Mouse (Mus musculus) adipocyte (in vitro differentiated cells): Measurements from ENCODE around the gene Lrrc58.

Experiments
- DNase-seq: peaks from one replicate; pipeline ENCODE4 v3.0.0-alpha.2; 2016; ENCODE audit warnings: low spot score

The Lrrc58 gene

DNA sequence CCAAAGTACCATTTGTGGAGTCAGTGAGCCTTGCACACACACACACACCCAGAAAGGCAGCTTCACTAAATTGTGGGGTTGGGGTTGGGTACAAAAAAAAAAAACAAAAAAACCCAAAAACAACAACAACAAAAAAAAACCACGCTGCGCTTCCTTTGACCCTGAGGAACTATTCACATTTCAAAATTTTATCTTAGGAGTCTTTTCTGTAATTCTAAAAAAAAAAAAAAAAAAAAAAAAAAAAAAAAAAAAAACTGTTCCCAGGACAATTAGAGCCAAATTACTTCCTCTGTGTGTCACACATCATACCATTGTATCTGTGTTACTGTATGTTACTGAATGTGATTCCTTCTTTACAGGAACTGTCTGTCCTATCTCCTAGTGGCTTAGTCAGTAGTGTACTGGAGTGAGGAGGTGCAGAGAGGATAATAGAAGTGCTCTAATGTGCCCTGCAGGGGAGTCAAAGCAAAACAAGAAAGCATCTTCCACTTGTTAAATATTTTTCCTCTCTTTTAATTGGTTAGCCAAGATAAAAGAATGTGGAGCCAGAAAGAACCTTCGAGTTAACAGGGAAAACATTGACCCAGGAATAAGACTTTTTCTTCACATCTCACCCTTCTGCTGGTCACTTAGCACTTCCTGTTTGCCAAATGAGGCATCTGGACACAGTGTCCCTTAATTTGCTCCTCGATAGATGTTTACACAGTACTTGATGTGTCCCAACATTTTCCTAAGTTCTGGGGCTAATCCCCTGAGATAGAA lies 1.5 kb downstream of the Lrrc58 start:
- DNase-seq = peak; percentile 80

DNA sequence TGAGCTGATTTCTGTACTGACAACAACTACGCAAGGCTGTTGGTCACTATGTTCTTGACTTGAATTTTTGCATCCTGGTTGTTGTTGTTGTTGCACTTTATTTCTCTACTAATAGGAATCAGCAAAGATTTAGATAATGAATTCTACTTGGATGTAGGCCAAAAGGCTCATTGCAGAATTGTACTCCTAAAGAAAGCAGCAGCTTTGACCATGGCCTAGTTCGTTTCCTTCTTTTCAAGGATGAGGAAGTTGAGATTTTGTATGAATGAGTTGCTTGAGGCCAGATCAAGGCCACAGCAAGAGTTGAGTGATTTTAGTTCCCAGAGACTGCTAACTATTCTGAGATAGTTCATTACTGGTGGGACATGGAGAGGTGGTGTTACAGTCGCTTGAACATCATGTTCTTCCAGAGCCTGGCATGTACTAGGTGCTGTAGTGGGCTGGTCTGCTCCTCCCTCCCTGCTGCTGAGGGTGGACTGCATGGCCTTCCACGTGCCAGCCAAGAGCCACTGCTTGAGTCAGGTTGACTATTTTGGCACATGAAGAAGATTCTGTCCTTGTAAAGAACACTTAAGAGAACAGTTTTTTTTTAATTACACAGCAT lies 3.0 kb downstream of the Lrrc58 start:
- DNase-seq = peak; percentile 55

DNA sequence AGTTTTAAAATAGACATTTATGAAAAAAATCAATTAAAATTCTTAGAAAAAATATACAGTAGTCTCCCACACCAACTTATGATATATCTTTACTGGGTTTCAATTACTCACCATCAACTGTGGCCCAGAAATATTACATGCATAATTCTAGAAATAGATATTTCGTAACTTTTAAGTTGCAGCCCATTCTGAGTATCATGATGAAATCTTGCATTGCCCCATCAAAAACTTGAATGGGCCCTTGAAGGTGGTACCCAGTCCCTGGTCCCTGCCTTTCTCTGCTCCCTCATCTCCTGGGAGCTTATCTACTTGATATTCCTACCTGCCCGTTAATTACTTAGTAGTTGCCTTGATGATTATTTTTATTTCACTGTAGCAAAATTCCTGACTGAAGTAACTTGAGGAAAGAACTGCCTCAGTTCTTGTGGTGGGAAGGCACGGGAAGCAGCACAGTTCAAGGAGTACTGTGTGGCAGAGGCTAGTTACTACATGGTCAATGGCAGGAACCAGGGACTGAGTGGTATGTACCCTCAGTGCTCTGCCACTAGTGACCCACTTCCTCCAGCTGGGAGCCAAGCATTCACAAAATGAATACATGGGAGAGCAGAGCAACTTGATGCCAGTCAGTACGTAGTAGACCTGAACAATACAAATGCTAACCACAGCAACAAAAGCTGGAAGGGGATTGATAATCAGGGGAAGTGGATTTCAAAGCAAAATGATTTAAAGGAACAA lies 6.5 kb downstream of the Lrrc58 start:
- peak; percentile 54 for DNase-seq

DNA sequence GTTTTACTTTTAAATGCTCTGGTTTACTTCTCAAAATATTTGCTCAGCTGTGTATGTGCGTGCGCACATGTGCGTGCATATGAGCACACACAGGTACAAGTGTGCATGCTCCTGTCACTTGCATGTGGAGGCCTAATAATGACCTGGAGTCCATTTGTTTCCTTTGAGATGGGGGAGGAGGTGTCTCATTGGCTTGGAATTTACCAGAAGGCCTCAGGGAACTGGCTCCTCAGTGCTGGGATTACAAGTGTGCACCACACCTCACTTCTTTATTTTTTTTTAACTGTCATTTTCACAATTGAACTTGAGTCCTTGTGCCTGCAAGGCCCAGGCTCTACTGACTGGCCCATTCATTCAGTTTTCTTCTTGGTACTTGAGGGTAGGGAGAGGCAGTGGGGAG lies 9.2 kb downstream of the Lrrc58 start:
- no peak for DNase-seq

DNA sequence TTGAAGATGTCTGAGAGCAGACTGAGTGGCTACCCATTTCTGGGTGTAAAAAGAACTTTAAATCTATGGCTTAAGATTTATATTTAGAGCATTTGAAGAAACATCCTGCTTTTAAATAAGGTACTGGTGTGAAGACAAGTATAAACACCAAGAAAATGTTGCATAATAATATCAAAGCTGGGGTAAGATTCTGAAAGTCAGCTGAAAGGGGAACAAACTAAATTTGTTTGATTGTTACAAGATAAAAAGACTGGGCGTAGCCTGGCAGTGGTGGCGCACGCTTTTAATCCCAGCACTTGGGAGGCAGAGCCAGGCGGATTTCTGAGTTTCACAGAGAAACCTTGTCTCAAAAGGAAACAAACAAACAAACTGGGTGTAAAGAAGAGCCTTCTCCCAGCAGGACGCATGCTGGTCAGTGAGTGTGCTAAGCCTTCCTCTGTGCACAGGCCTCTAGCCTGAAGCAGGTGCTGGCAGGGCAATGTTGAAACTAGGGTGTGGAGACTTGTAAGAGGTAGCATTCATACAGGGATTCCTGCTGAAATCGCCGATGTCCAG lies 10.8 kb downstream of the Lrrc58 start:
- no peak for DNase-seq

DNA sequence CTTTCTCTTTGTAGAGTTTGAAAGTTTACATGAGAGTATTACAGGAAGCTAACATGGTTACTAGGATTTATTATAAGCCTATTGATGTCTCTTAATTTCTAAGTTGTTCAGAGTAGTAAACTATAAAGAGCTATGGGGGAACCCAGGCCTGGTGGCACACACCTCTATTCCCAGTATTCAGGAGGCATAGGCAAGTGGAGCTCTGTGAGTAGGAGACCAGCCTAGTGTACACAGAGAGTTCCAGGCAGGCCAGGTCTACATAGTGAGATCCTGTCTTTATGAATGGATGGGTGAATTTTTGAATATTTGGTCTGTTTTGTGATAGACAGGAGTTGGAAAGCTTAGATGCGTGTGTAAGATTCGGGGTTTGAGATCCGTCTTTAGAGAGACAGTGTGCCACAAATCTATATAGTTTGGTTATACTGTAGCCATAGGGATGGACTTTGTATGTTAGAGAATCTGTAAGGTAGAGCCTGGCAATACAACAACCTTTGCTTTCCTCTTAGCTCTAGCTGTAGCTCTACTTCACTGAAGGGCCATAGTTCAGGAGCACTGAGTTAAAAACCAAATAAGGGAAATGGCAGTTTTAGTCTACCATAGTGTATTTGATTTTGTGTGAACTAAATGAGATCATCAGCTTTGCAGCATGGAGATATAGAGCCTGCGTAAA lies 11.7 kb downstream of the Lrrc58 start:
- DNase-seq = no peak

DNA sequence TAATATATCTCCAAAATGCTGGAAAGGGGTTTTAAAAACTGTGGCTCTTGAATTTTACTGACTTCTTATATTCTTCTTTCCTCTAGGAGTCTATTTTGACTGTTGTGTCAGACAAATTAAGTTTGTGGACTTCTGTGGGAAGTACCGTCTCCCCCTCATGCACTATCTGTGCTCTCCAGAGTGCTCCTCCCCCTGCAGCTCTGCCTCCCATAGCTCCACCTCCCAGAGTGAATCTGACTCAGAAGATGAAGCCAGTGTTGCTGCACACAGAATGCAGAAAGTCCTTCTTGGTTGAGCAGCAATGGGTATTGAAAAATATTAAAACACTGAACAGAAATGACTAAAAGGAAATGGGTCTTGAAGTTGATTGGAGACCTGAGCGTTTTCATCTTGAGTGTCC lies 13.0 kb downstream of the Lrrc58 start:
- DNase-seq = no peak

DNA sequence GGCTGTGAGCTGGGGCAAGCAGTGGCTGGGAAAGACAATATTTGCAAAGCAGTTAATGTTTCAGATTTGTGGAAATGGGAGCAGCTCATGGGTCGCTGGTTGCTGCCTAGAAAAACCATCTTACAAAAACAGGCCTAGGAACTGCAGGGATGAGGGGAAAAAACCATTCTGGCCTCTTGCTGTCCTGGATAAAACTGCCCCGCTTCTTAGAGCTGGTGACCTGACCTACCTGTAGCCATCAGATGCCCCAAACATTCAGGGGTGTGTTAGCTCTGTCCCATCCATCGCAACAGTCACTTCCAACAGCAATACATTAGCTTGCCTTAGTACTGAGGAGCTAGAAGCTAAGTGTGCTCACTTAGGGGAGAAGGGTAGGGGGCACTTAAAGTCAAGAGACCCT lies 20.8 kb downstream of the Lrrc58 start:
- no peak for DNase-seq

DNA sequence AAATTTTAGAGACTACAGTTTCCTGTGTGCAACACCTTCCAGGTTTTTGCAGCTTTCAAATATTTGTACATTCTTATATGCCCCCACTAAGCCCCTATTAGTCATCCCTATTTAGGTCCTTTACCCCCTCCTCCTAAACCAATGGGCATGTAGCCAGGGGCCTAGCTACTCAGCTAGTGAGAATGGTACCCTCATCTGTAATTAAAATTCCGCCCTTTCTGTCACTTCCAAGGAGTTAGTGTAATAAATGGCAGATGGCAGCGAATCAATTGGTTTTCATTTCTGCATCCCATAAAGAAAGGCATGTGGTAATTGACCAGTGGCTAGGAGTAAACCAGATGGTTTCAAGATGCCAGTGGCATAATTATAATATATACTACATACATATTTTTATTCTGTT lies 24.5 kb downstream of the Lrrc58 start:
- no peak for DNase-seq

DNA sequence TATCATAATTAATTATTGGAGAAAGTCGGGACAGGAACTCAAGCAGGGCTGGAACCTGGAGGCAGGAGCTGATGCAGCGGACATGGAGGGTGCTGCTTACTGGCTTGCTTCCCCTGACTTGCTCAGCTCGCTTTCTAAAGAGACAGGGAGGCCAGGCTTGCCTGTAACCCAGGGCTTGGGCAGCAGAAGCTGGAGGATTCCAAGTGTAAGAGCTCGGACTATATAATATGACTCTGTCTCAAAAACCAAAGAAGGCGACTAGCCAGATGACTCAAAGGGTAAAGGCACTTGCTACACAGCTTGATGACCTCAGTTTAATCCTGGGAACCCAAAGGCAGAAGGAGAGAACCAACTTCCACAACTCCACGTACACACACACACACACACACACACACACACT lies 25.2 kb downstream of the Lrrc58 start:
- peak; percentile 84 for DNase-seq

DNA sequence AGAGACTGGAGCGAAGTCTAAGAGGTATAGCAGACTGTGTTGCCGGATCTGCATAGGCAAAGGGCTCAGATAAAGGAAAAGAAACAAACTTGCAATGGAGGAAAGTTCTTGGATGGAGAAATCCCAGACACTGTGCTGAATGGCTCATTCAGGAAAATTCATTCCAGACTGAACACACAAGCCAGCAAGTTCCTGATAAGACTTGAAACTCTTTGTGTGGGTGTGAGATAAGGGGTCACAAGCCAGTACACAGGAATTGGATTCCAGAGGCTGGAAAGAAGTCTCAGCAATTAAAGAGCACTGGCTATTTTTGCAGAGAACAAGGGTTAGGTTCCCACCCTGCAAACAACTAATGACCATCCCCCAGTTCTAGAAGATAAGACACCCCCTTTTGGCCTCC lies 25.8 kb downstream of the Lrrc58 start:
- DNase-seq = no peak

DNA sequence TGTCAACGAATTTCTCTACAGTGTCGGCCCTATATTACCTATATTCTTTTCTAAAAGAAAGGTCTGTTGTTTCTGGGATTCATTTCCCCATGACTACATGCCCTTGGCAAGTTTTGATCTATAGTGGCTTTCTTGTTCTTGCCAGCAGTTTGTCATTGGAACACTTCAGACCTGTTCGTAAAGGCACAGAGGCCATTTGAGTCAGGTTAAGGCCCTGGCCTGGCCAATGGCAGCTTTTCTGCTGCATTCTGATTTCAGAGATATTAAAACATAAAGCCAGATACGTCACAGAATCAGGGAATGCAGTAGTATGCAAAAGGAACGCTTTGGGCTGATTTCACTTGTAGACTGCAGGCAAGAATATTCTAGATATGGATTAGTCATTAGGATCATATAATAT lies 30.6 kb downstream of the Lrrc58 start:
- DNase-seq = no peak

DNA sequence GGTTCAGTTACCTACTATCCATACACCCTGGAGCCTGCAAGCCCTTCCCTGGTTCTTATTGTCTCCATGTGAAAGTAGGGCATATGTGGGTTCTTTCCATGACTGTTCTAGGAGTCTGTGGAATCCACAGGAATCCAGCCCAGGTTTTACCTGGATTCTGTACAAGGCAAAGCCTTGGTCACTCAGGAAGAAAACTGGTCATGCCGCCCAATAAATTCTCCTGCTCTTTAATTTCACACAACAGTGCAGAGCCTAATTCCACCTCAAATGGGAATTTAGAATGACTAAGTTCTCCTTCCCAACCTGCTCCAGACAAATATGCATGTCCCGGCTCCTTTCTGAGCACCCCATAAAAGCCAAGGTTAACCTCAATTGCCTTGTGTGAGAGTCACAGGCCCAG lies 31.2 kb downstream of the Lrrc58 start:
- no peak for DNase-seq

DNA sequence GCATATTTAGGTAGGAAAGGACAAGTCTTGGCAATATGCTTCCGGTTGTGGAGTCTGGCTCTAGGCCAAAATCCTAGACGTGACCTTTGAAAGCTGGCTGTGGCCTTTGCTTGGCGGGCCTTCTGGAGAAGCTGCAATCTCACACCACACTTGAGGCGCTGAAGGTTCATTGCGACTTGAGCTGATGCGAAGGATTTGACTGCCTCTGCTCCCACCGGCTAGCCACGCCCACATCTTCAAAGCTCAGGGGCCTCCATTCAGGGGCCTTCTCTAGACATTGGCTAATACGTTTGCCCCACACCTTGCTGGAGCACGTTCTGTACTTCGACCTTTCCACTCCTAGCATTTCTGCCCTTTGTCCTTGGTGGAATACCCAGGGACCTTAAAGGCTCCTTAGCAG lies 33.1 kb downstream of the Lrrc58 start:
- no peak for DNase-seq

DNA sequence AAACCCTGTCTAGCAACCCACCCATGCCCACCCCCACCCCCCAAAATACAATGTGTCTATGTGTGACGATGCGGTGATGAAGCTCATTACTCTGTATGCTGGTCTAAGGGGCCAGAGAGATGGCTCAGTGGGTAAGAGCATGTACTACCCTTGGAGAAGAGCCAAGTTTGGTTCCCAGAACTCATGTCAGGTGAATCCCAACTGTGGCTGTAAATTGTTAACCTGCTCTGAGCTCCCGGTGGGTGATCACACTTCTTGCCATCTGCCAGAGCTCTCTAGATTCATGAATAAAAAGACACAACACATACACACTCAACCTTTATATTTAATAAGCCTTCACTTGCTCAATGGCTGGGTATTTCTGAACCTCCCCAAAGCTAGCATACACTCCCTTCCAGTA lies 38.3 kb downstream of the Lrrc58 start:
- no peak for DNase-seq

DNA sequence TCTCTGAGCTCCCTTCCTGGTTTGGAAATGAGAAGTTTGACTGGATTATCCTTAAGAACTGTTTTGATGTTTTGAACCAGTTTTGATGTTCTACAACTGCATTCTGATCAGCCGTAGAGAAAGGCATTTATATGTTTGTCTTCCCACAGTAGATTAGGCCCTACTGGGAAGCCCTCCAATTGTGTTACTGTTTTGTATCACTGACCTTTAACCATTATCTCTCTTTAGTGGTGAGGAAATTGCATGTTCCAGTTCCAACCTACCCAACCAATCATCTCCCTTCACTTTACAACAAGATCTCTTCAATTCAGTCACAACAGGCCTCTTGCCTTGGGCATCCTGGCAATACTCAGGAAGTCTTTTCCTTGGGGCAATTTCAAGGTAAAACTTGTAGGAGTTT lies 42.9 kb downstream of the Lrrc58 start:
- DNase-seq = peak; percentile 64

DNA sequence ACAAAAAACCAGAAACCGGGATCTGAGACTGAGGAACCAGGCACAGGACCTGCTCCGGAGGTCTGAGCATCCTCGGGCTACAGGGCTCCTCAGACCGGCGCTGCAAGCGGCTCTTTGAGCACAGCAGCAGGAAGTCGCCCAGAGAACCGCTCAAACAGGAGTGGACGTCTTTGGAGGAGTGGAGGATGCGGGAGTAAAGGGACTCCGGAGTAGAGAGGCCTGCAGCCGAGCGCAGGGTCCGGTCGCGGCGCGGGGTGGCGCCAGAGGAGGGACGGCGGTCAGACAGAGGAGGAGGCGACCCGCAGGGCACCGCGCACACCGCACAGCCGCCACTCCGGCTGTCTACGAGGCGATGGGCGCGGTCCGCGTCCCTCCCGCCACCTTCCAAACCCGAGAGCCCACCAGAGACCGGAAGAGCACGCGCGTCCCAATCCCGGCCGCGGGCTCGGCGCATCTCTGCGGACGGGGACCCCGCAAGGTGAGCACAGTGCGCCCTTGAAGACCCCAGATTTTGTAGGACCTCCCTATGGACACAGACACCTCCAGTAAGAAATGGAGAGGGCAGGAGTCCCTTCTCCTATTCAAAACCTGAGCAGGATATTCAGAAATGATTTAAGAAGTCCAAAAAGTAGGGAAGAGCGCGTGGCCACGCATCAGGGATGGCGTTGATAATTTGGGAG lies 48.1 kb downstream of the Lrrc58 start, which contains the start of gene Gpr156:
Gpr156 (plus strand) TSS at position 359 of the 680 bp plus-strand sequence.
- no peak for DNase-seq

DNA sequence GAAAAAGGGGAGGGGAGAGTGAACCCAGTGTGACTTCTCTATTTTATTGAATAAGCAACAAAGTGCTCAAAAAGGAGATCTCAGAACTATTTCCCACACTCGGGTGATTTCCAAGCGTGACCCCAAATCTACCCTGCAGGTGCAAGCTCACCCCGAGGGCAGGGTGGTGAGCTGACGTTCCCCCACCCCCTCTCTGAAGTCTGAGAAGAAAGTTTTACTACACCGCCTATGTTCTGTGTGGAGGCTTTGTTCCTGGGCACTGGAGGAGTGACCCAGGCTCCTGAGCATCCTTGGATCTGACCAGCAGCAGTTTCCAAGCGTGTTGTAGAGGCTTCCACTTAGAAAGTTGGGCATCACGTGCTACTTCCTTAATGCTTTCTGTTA lies 48.6 kb downstream of the Lrrc58 start:
- no peak for DNase-seq

DNA sequence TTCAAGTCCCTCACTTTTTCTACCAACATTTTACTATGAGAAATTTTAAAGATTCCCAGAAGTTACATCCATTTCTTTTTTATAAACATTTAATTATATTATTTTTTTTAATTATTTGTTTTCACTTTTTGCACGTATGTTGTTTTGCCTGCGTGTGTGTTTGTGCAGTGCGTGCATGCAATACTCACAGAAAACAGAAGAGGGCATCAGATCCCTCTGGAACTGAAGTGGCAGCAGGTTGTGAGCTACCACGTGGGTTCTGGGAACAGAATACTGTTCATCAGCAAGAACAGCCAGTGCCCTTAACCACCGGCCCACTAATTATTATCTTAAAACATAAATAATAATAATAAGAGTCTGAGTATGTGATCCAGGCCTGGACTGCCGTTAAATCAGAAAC lies 50.8 kb downstream of the Lrrc58 start:
- DNase-seq = no peak

DNA sequence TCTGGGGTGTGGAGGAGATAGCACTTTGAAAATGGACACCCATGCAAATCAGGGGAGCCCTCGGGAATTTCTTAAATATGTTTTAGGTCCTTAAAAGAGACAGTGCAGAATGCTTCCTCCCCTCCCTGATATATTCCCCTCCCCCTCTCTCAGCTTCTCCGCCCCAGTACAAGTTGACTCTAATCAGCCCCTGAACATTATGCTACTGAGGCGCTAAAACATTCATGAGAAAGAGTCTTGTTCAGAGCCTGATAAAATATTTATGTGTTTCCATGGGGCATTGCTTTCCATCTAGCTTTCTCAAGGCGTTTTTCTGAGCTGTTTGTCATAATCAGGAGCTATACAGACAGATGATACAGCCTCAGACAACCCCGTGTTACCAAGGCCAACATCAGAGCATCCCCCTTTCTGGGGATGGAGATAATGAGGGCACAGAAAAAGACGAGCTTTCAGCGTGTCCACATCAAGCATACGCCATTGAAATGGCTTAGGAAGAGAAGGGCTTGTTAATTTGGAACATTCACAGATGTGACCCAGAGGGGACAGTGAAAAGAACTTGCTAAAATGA lies 52.7 kb downstream of the Lrrc58 start:
- DNase-seq = no peak

DNA sequence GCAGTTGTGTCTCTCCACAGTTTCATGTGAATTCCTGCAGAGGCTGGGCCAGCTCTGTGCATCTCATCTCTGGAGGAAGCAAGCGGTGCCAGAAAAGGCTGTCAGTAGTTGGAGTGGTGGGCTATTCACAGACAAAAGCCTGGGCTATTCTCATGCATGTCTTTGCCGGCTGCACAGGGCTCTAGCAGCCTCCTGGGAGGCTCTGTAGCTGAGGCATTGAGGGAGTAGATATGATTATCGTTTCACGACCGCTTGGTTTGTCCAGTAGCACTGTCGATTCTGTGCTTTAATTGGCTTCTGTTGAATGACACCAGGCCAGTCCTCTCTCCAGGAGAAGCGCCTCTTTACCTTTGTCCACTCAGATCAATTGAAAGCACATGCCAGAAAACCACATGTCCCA lies 57.9 kb downstream of the Lrrc58 start:
- no peak for DNase-seq

DNA sequence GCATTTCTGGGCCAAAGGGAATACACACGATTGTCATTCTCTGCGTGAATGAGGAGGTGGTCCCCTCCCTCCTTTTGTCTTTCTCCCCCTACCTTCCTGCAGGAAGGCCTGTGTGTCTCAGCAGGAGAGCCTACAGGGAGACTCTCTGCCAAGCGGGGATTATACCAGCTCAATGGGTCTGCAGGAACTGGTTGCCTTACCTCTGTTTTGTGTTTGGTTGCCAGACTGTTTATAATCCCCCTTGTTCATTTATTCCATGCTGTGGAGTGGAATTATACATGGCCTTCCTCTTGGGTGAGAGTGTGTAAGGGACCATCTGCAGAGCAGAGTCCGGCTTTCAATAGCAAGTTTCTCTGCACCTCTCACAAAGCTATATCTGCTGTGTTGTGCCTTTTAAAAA lies 58.9 kb downstream of the Lrrc58 start:
- no peak for DNase-seq
